Mouse (Mus musculus) retina, postnatal 7 days (tissue): ENCODE data around the gene Atp5j.

Experiments used
- DNase-seq: peaks from one replicate; pipeline ENCODE4 v3.0.0-alpha.2; 2012; ENCODE audit warnings: low read depth, low spot score

Atp5j gene

GRCm38 (mm10) chr16:84807874-84808273, 27.6 kb downstream of the Atp5j start:
- DNase-seq, result no peak

GRCm38 (mm10) chr16:84806175-84806574, 29.2 kb downstream of the Atp5j start:
- DNase-seq, result no peak

GRCm38 (mm10) chr16:84804866-84805265, 30.6 kb downstream of the Atp5j start:
- DNase-seq, result no peak

GRCm38 (mm10) chr16:84802217-84802616, 33.2 kb downstream of the Atp5j start:
- no peak for DNase-seq

- no peak for DNase-seq
These were observed 35.4 kb downstream of the Atp5j start for GRCm38 (mm10) chr16:84800038-84800437.

GRCm38 (mm10) chr16:84796678-84797077, 38.7 kb downstream of the Atp5j start:
- DNase-seq, result no peak

- DNase-seq, result no peak
These were observed 40.1 kb downstream of the Atp5j start for GRCm38 (mm10) chr16:84795337-84795736.

GRCm38 (mm10) chr16:84793401-84793800, 42.0 kb downstream of the Atp5j start:
- DNase-seq, result no peak

GRCm38 (mm10) chr16:84790595-84791165, 44.7 kb downstream of the Atp5j start:
- no peak for DNase-seq

GRCm38 (mm10) chr16:84784966-84785365, 50.5 kb downstream of the Atp5j start:
- no peak for DNase-seq

GRCm38 (mm10) chr16:84783279-84783678, 52.1 kb downstream of the Atp5j start:
- DNase-seq, result no peak

GRCm38 (mm10) chr16:84779718-84780117, 55.7 kb downstream of the Atp5j start:
- DNase-seq, result no peak

GRCm38 (mm10) chr16:84778861-84779630, 56.4 kb downstream of the Atp5j start:
- DNase-seq, result no peak

GRCm38 (mm10) chr16:84778431-84778830, 57.0 kb downstream of the Atp5j start:
- DNase-seq, result no peak
